Comparison of ENCODE assay signal across 12 mouse cellular contexts in genomic region chr2:161425587-161425986, GRCm38 (mm10).
DNase-seq lines count a peak whose midpoint lies in the region; ATAC-seq and TF ChIP-seq lines count a peak whose summit lies in the region.
"Had no signal": no experiment of that assay in that cellular context is flagged by ENCODE, and none has a peak within 500 bp of the region (broad histone marks: within the 10 kb centered on the region; RNA-seq: fewer than 3 reads in every experiment).

No protein-coding gene starts in this region.

- H3K4me3 ChIP-seq in kidney, postnatal 0 days (replicated peaks; ENCODE audit: low read depth, low read length) = no peak overlapping the region
- H3K4me3 ChIP-seq in MEL (ENCODE audit: control insufficient read depth in 1 of 2, insufficient read depth in 1 of 2, low read depth in 2 of 2, low read length in 2 of 2) = no peak overlapping the region
- H3K4me3 ChIP-seq in limb, embryonic 10.5 days = no peak overlapping the region
- H3K4me3 ChIP-seq: hindbrain, embryonic 10.5 days; limb, embryonic 15.5 days; megakaryocyte, embryonic 14.5 days had no signal

- intact Hi-C loops in left cerebral cortex, postnatal 25 days (cut with DNase I) = no loop called here

- H3K9ac ChIP-seq in kidney, postnatal 0 days (ENCODE audit: low read depth, low read length) = no peak overlapping the region
- H3K9ac ChIP-seq in MEL (ENCODE audit: control insufficient read depth, low read depth, low read length, poor library complexity, severe bottlenecking) = no peak overlapping the region
- H3K9ac ChIP-seq: limb, embryonic 15.5 days had no signal

- no peak for TF ChIP-seq EP300 in MEL (IDR thresholded peaks at IDR 0.05; ENCODE audit: low read depth in 1 of 2, low read length in 2 of 2)

- WGBS in kidney, postnatal 0 days = 40% methylated on average over 3 of the region's 3 CpGs
- WGBS in limb, embryonic 10.5 days = 50% methylated on average over 3 of the region's 3 CpGs

- no peaks in the 10 kb centered on the region for H3K36me3 ChIP-seq in kidney, postnatal 0 days (ENCODE audit: insufficient read depth, low read length)
- no peaks in the 10 kb centered on the region for H3K36me3 ChIP-seq in MEL (ENCODE audit: control insufficient read depth in 1 of 2, insufficient read depth in 2 of 2, low read length in 2 of 2)
- no peaks in the 10 kb centered on the region for H3K36me3 ChIP-seq in limb, embryonic 10.5 days
- H3K36me3 ChIP-seq: hindbrain, embryonic 10.5 days; limb, embryonic 15.5 days had no signal

- no peak overlapping the region for H3K4me2 ChIP-seq in kidney, postnatal 0 days (ENCODE audit: low read length)
- H3K4me2 ChIP-seq: limb, embryonic 15.5 days had no signal

- H3K79me2 ChIP-seq in MEL (ENCODE audit: control insufficient read depth, insufficient read depth, low read length, poor library complexity) = no peaks in the 10 kb centered on the region

- peak; percentile 71 for DNase-seq in kidney, postnatal 0 days (ENCODE audit: low spot score)
- no peak for DNase-seq in kidney, adult 11 months
- DNase-seq in MEL (ENCODE audit: low read depth, low spot score) = peak; percentile 19
- DNase-seq in c-Kit-positive CD71-positive TER-119-positive erythroid progenitor cells, embryonic 14.5 days (ENCODE audit: low spot score) = peak; percentile 1
- peak; percentile 37 for DNase-seq in limb, embryonic 10.5 days (ENCODE audit: low spot score)
- DNase-seq in thymus, postnatal 14 days = no peak
- DNase-seq in left cerebral cortex, postnatal 25 days (ENCODE audit: low spot score in 2 of 2) = no peak
- DNase-seq: thymus, adult 18-20 months had no signal

- no peak for TF ChIP-seq POLR2A in MEL (IDR thresholded peaks at IDR 0.05; ENCODE audit: control insufficient read depth in 1 of 2, insufficient read depth in 1 of 2, low read depth in 1 of 2, low read length in 2 of 2, poor library complexity in 1 of 2)

- no peak for ATAC-seq in kidney, postnatal 0 days (replicated peaks; ENCODE audit: low FRiP score, low read depth)
- no peak for ATAC-seq in activated CD4-positive, CD25-positive, alpha-beta regulatory T cell, adult 4 months

- no peak for TF ChIP-seq CTCF in kidney, postnatal 0 days (IDR thresholded peaks at IDR 0.05; ENCODE audit: low read depth)
- no peak for TF ChIP-seq CTCF in MEL (IDR thresholded peaks at IDR 0.05 in 2 of 3, conservative IDR thresholded peaks at IDR 0.05 in 1 of 3; ENCODE audit: control insufficient read depth in 1 of 3, insufficient read depth in 1 of 3, low read depth in 2 of 3, low read length in 3 of 3, poor library complexity in 1 of 3, severe bottlenecking in 1 of 3)

- no peak overlapping the region for H3K27ac ChIP-seq in kidney, postnatal 0 days
- no peak overlapping the region for H3K27ac ChIP-seq in MEL (ENCODE audit: control insufficient read depth, low read depth, low read length)
- no peak overlapping the region for H3K27ac ChIP-seq in limb, embryonic 10.5 days
- H3K27ac ChIP-seq: hindbrain, embryonic 10.5 days; limb, embryonic 15.5 days had no signal

- H3K4me1 ChIP-seq in kidney, postnatal 0 days (replicated peaks; ENCODE audit: insufficient read depth, low read length) = no peaks in the 10 kb centered on the region
- no peaks in the 10 kb centered on the region for H3K4me1 ChIP-seq in MEL (ENCODE audit: control insufficient read depth in 1 of 2, insufficient read depth in 2 of 2, low read length in 2 of 2)
- H3K4me1 ChIP-seq in limb, embryonic 10.5 days = no peaks in the 10 kb centered on the region
- H3K4me1 ChIP-seq: hindbrain, embryonic 10.5 days; limb, embryonic 15.5 days; megakaryocyte, embryonic 14.5 days had no signal

- no peak for TF ChIP-seq RAD21 in MEL (IDR thresholded peaks at IDR 0.05; ENCODE audit: low read depth, low read length)

- no peaks in the 10 kb centered on the region for H3K9me3 ChIP-seq in kidney, postnatal 0 days (replicated peaks; ENCODE audit: low read length)
- no peaks in the 10 kb centered on the region for H3K9me3 ChIP-seq in MEL (replicated peaks; ENCODE audit: insufficient read depth, low read length)
- H3K9me3 ChIP-seq in limb, embryonic 10.5 days (replicated peaks) = no peaks in the 10 kb centered on the region
- H3K9me3 ChIP-seq: hindbrain, embryonic 10.5 days; limb, embryonic 15.5 days had no signal

- H3K27me3 ChIP-seq in kidney, postnatal 0 days (ENCODE audit: insufficient read depth, low read length) = no peaks in the 10 kb centered on the region
- no peaks in the 10 kb centered on the region for H3K27me3 ChIP-seq in MEL (ENCODE audit: control insufficient read depth in 1 of 2, insufficient read depth in 2 of 2, low read length in 2 of 2)
- H3K27me3 ChIP-seq in limb, embryonic 10.5 days (ENCODE audit: low read depth, poor library complexity, severe bottlenecking) = no peaks in the 10 kb centered on the region
- H3K27me3 ChIP-seq: limb, embryonic 15.5 days; megakaryocyte, embryonic 14.5 days had no signal

TF ChIP-seq in MEL, 35 proteins besides CTCF, POLR2A, EP300 and RAD21:
- TF ChIP-seq JUND (IDR thresholded peaks at IDR 0.05; ENCODE audit: low read depth, low read length) = no peak
TF ChIP-seq in MEL: peak in this region for 0.

Comparison
In these comparisons a context has a peak if more than half of its experiments do, and no peak if none do; other contexts are left out.
1. DNase-seq: peak in kidney, postnatal 0 days (single experiment), MEL (single experiment), c-Kit-positive CD71-positive TER-119-positive erythroid progenitor cells, embryonic 14.5 days (single experiment) and limb, embryonic 10.5 days (single experiment); none in kidney, adult 11 months (single experiment), thymus, postnatal 14 days (single experiment) and left cerebral cortex, postnatal 25 days (0 of 2).